Mouse (Mus musculus): Measurements from ENCODE around the gene Nxpe2. TPM values are rescaled to one million over a fixed set of nuclear protein-coding genes. Genes with fewer than 3 reads are reported as not detected.
A peak's percentile ranks its signal among the peaks of the same experiment; 100 is the strongest.

The Nxpe2 gene
- polyA plus RNA-seq, 1 experiment, result 1.3 TPM

DNA sequence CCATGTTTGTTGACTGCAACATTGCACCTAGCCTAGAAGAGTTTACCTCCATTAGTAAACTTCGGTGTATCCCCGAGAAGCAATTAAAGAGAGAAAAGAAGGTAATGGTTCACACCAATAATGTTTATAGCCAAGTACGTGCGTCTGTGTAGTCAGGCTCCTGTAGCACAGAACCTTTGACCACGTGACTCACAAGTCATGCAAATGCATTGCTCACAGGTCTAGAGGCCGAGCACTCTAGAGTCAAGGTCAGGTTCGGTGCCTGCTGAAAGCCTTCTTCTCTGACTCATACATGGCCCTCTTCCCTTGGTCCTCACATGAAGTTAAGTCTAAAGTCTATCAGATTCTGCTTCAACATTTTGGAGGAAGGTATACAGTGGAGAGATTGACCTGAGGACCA, 54.3 kb downstream of the Nxpe2 start:
- no peaks in the 10 kb centered on the region for H3K36me3 ChIP-seq (ENCODE audit: control insufficient read depth, insufficient read depth, low read length)
- no peak for TF ChIP-seq POLR2A (IDR thresholded peaks at IDR 0.05; ENCODE audit: control insufficient read depth, low read depth, low read length)
- TF ChIP-seq CTCF (IDR thresholded peaks at IDR 0.05; ENCODE audit: control insufficient read depth, insufficient read depth, insufficient replicate concordance, low read depth, low read length), result no peak
- H3K27ac ChIP-seq (ENCODE audit: control insufficient read depth, insufficient read depth, low read depth, low read length), result no peak overlapping the region
- H3K4me3 ChIP-seq (ENCODE audit: control insufficient read depth, low read depth, low read length), result no peak overlapping the region
- no peaks in the 10 kb centered on the region for H3K27me3 ChIP-seq (ENCODE audit: control insufficient read depth, insufficient read depth, low read length)
- H3K4me1 ChIP-seq (ENCODE audit: control insufficient read depth, insufficient read depth, low read length), result no peaks in the 10 kb centered on the region

DNA sequence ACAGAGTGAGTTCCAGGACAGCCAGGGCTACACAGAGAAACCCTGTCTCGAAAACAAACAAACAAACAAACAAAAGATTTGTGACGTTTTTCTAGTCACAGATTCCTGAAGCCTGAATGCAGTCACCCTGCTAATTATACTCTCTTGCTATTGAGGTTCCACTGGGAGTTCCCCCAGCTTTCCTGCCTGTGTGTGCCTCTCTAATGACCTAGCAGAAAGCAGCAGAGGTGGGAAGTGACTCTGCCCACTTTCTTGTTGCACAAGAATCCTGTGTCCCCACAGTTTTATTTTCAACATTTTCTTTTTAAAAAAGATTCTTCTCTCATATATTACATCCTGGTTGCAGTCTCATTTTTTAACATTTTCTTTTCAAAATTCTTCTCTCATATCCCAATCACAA, 58.5 kb downstream of the Nxpe2 start:
- Histone ChIP-seq H3K36me3 (ENCODE audit: control insufficient read depth, insufficient read depth, low read length) (no peaks in the 10 kb centered on the region), H3K27ac (ENCODE audit: control insufficient read depth, insufficient read depth, low read depth, low read length) (no peak overlapping the region), H3K4me3 (ENCODE audit: control insufficient read depth, low read depth, low read length) (no peak overlapping the region), H3K27me3 (ENCODE audit: control insufficient read depth, insufficient read depth, low read length) (no peaks in the 10 kb centered on the region), H3K4me1 (ENCODE audit: control insufficient read depth, insufficient read depth, low read length) (no peaks in the 10 kb centered on the region)
- no peak for TF ChIP-seq POLR2A (IDR thresholded peaks at IDR 0.05; ENCODE audit: control insufficient read depth, low read depth, low read length)
- TF ChIP-seq CTCF (IDR thresholded peaks at IDR 0.05; ENCODE audit: control insufficient read depth, insufficient read depth, insufficient replicate concordance, low read depth, low read length), result no peak

DNA sequence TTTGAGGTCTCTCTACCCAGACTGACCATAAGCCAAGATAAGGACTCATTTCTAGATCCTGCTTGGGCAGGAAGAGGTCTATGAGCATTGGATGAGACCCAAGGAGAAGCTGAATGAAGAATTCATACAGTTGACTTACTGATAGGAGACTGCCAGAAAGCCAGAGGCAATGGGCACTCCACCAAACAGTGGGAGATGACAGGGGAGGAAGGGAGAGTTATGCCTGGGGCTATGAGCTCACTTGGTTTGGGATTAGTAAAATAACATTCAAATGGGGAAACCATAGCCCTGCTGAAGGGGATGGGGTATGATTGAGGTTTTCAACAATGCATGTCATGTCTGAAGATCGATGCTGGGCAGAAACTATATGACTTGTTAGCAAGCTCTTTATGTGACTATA, 63.0 kb downstream of the Nxpe2 start:
- Histone ChIP-seq H3K4me1 (ENCODE audit: control insufficient read depth, insufficient read depth, low read length) (no peaks in the 10 kb centered on the region), H3K36me3 (ENCODE audit: control insufficient read depth, insufficient read depth, low read length) (no peaks in the 10 kb centered on the region), H3K27me3 (ENCODE audit: control insufficient read depth, insufficient read depth, low read length) (no peaks in the 10 kb centered on the region), H3K27ac (ENCODE audit: control insufficient read depth, insufficient read depth, low read depth, low read length) (no peak overlapping the region), H3K4me3 (ENCODE audit: control insufficient read depth, low read depth, low read length) (no peak overlapping the region)
- TF ChIP-seq CTCF (IDR thresholded peaks at IDR 0.05; ENCODE audit: control insufficient read depth, insufficient read depth, insufficient replicate concordance, low read depth, low read length), result no peak
- no peak for TF ChIP-seq POLR2A (IDR thresholded peaks at IDR 0.05; ENCODE audit: control insufficient read depth, low read depth, low read length)

DNA sequence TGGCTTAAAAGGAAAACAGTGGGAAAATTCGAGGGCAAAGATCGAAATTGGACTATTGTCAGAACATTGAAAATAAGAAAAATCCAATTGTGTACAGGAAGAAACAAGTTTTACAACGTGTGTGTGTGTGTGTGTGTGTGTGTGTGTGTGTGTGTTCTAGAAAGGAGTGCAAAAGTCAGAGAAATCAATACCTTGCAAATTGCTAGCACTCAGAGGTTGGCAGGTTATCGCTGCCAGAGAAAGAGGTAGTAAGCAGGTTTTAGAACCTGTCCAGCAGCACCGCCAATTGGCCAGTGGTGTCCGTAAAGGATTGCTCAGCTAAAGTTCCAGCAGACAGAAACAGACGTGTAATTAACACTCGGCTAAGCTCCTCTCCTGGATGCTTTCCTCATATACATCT, 69.0 kb downstream of the Nxpe2 start:
- TF ChIP-seq POLR2A (IDR thresholded peaks at IDR 0.05; ENCODE audit: control insufficient read depth, low read depth, low read length) (no peak), CTCF (IDR thresholded peaks at IDR 0.05; ENCODE audit: control insufficient read depth, insufficient read depth, insufficient replicate concordance, low read depth, low read length) (no peak)
- Histone ChIP-seq H3K27ac (ENCODE audit: control insufficient read depth, insufficient read depth, low read depth, low read length) (no peak overlapping the region), H3K4me3 (ENCODE audit: control insufficient read depth, low read depth, low read length) (no peak overlapping the region), H3K4me1 (ENCODE audit: control insufficient read depth, insufficient read depth, low read length) (no peaks in the 10 kb centered on the region), H3K27me3 (ENCODE audit: control insufficient read depth, insufficient read depth, low read length) (no peaks in the 10 kb centered on the region), H3K36me3 (ENCODE audit: control insufficient read depth, insufficient read depth, low read length) (no peaks in the 10 kb centered on the region)

DNA sequence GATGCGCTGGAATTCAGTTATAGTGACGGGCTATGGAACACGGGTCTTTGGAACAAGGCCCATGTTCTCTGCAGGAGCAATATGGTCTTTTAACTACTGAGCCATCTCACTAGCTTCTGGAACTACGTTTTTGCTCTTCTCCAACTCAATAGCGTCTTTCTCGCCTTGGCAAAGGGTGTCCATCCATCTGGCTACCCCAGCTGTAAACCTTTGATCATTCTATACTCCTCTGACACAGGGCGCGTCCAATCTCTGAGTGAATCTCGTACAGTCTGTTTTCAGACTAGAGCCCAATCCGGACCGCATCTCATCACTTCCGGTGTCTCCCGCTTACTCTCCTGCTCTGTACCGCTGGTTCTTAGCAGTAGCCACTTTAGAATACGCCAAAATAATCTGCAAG, 76.4 kb downstream of the Nxpe2 start:
- TF ChIP-seq POLR2A (IDR thresholded peaks at IDR 0.05; ENCODE audit: control insufficient read depth, low read depth, low read length) (no peak), CTCF (IDR thresholded peaks at IDR 0.05; ENCODE audit: control insufficient read depth, insufficient read depth, insufficient replicate concordance, low read depth, low read length) (no peak)
- H3K4me3 ChIP-seq (ENCODE audit: control insufficient read depth, low read depth, low read length), result peak overlapping the region; percentile 32
- no peaks in the 10 kb centered on the region for H3K27me3 ChIP-seq (ENCODE audit: control insufficient read depth, insufficient read depth, low read length)
- peaks cover 4% of the 10 kb centered on the region for H3K4me1 ChIP-seq (ENCODE audit: control insufficient read depth, insufficient read depth, low read length)
- H3K36me3 ChIP-seq (ENCODE audit: control insufficient read depth, insufficient read depth, low read length), result no peaks in the 10 kb centered on the region
- no peak overlapping the region for H3K27ac ChIP-seq (ENCODE audit: control insufficient read depth, insufficient read depth, low read depth, low read length)

Other genes starting within 250 kb of the Nxpe2 start
- gene Nxpe4, start 191.4 kb downstream of the Nxpe2 start, polyA plus RNA-seq (2012; rRNA removed), result 0.78 and 0.84 TPM in 2 replicates
- 45.6 and 50.7 TPM in 2 replicates for gene Rexo2, start 127.2 kb upstream of the Nxpe2 start, polyA plus RNA-seq (2012; rRNA removed)
- 47.0 and 50.4 TPM in 2 replicates for gene Rbm7, start 141.8 kb upstream of the Nxpe2 start, polyA plus RNA-seq (2012; rRNA removed)
- gene Gm5617, start 142.0 kb upstream of the Nxpe2 start, polyA plus RNA-seq (2012; rRNA removed), result 2,840 and 3,410 TPM in 2 replicates

Data from testis, adult 2 months (tissue).